Mouse (Mus musculus) spleen, adult 2 months (tissue): ENCODE data around the gene Tnfrsf9.

Experiments used
- CTCF ChIP-seq: fragments of 200-500 bp; IDR thresholded peaks from 2 replicates; pipeline ENCODE4 v1.5.1; 2011; ENCODE audit warnings: mild to moderate bottlenecking, inconsistent platforms; ENCODE audit not compliant: insufficient read depth, insufficient read length, insufficient replicate concordance; ENCODE audit errors: extremely low read depth
- POLR2A ChIP-seq: fragments of 200-500 bp; IDR thresholded peaks from 2 replicates; pipeline ENCODE4 v1.6.1; 2011; ENCODE audit warnings: low read depth, low read length, inconsistent platforms

- TF ChIP-seq CTCF (no peak), POLR2A (no peak)
These were observed 44.2 kb downstream of the Tnfrsf9 start for GRCm38 (mm10) chr4:150958536-150958935.
